Mouse (Mus musculus): ENCODE measurements around the gene Pex14. TPM values are rescaled to one million over a fixed set of nuclear protein-coding genes. Genes with fewer than 3 reads are reported as not detected.
A peak's percentile ranks its signal among the peaks of the same experiment; 100 is the strongest.

The Pex14 gene
- total RNA-seq, 2 experiments from 2014 or later: 49.3 to 50.4 TPM

DNA sequence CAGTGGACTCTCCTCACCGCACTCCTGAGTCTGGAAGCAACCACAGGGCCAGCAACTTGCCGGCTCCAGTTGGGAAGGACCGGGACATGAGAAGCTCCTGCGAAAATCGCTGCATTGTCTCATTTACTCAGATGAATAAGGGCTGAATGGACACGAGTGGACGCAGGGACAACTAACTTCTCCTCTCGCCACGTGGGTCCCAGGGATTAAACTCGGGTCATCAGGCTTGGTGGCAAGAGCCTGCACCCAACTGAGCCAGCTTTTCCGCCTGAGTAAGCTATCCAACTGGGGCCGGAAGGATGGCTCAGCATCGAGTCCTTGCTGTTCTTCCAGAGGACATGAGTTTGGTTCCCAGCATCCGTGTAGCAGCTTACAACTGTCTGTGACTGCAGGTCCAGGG, 126.3 kb downstream of the Pex14 start:
- H3K27ac ChIP-seq: no peak overlapping the region
- TF ChIP-seq CTCF (IDR thresholded peaks at IDR 0.05): no peak
- intact Hi-C loops (cut with DNase I): no loop called here
- no peak for DNase-seq (ENCODE audit: extremely low spot score in 1 of 2, low spot score in 2 of 2)
- no peak overlapping the region for H3K4me3 ChIP-seq

GRCm38 (mm10) chr4:148972707-148973106, 127.0 kb downstream of the Pex14 start:
- DNase-seq (ENCODE audit: extremely low spot score in 1 of 2, low spot score in 2 of 2): no peak
- no peak for TF ChIP-seq CTCF (IDR thresholded peaks at IDR 0.05)
- Histone ChIP-seq H3K27ac (no peak overlapping the region), H3K4me3 (no peak overlapping the region)
- intact Hi-C loops (cut with DNase I): no loop called here

DNA sequence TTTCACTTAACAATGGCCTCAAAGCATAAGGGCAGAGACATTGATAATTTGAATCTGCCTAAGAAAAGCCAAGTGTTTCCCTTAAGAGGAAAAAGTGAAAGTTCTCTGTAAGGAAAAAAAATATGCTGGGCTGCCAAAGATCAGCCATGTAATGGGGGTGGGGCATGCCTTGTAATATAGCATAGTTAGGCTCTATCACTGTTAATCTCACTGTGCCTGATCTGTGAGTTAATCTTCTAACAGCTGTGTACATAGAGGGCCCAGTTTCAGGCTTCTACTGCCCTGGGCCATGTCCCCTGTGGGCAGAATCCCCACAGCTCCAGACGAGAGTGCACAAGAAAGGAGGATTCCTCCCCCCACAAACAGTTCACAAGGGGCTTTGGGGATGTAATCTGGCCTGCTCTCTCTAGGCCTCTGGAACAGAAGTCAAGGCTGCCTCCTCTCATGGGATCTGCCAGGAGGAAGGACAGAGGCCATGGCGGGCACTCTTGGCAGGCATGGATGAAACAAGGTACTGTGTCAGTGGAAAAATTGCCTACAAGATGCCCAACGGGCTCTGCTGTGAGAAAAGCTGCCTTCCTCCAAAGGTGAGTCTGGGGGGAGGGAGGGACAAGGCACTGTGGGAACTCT, 127.9 kb downstream of the Pex14 start:
- DNase-seq (ENCODE audit: extremely low spot score in 1 of 2, low spot score in 2 of 2): no peak
- no peak for TF ChIP-seq CTCF (IDR thresholded peaks at IDR 0.05)
- H3K4me3 ChIP-seq: no peak overlapping the region
- intact Hi-C loops (cut with DNase I): no loop called here
- no peak overlapping the region for H3K27ac ChIP-seq

DNA sequence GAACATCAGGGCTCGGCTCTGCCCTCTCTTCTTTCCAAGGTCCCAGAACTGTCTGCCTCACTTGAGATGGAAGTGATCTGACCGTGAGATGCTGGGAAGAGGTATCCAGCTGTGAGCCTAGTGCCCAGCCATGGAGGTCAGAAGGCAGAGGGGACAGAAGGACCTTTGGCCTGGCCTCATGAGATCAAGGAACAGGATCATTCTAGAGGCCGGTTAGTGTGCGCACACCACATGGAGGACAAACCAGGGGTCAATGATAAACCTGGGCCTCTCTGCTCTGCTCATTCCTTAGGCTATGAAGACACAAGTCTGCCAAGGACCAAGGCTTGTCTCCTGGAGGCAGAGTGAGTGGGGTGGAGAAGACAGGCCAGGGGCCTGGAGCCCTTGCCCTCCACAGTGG, 128.9 kb downstream of the Pex14 start:
- H3K4me3 ChIP-seq: no peak overlapping the region
- DNase-seq (ENCODE audit: extremely low spot score in 1 of 2, low spot score in 2 of 2): no peak
- TF ChIP-seq CTCF (IDR thresholded peaks at IDR 0.05): no peak
- intact Hi-C loops (cut with DNase I): no loop called here
- no peak overlapping the region for H3K27ac ChIP-seq

DNA sequence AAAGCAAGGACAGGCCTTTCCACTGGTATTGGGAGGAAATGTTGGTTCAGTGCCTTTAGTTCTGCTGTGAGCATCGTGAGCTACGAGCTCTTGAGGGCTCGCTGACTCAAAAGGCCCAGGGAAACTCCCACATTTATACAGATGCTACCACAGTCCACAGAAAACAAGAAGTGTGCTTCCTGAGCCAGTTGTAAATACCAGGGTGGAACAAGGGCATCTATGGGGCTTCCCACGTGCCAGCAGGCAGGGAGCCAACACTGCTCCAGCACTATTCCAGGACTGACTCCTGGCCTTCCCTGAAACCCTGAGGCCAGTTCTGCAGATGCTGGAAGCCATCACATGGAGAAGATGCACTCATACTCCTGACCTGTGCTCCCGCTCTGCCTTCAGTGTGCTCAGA, 130.1 kb downstream of the Pex14 start:
- intact Hi-C loops (cut with DNase I): no loop called here

DNA sequence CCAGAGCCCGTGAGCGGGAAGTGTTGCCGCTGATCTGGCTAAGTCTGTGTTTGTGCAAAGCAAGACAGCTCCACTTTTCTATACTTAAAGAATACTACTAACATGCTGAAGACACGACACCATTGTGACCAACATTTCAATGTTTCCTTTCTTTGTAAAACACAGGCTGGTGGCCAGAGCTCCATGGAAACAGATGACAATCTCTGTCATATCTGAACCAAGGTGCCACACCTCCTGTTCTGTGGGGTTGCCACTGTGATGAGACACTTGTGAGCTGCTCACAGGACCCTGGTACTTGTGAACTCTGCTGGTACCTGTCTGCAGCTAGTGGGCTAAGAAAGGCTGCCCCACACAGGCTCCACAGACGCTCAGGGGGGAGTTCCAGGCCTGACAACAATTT, 130.8 kb downstream of the Pex14 start:
- Histone ChIP-seq H3K4me3 (no peak overlapping the region), H3K27ac (no peak overlapping the region)
- TF ChIP-seq CTCF (IDR thresholded peaks at IDR 0.05): no peak
- intact Hi-C loops (cut with DNase I): no loop called here
- DNase-seq (ENCODE audit: extremely low spot score in 1 of 2, low spot score in 2 of 2): no peak

More for the DNA sequence above, 130.1 kb downstream of the Pex14 start:
- no peak overlapping the region for H3K27ac ChIP-seq
- no peak overlapping the region for H3K4me3 ChIP-seq
- no peak for DNase-seq (ENCODE audit: extremely low spot score in 1 of 2, low spot score in 2 of 2)
- no peak for TF ChIP-seq CTCF (IDR thresholded peaks at IDR 0.05)

DNA sequence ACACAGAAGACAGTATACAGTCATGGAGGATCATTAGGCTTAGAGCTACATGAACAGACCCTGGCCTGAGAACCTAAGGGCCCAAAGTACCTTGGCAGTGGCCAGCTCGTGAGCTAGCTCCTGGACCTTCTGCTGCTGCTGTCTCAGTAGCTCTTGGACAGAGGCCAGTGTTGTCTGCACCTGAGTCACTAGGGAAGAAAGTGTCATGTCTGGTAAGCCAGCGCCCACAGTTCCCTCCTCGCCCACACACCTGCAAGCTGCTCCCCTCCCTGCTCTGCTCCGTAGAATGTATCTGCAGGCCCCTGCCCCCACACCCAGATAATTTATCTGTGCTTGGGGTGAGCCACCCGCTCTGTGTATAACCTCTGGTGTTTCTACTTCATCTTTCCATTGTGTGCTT, 133.5 kb downstream of the Pex14 start:
- peak in 1 of 2 experiments; percentile 54 for DNase-seq (ENCODE audit: extremely low spot score in 1 of 2, low spot score in 2 of 2)
- intact Hi-C loops (cut with DNase I): no loop called here
- TF ChIP-seq CTCF (IDR thresholded peaks at IDR 0.05): no peak

DNA sequence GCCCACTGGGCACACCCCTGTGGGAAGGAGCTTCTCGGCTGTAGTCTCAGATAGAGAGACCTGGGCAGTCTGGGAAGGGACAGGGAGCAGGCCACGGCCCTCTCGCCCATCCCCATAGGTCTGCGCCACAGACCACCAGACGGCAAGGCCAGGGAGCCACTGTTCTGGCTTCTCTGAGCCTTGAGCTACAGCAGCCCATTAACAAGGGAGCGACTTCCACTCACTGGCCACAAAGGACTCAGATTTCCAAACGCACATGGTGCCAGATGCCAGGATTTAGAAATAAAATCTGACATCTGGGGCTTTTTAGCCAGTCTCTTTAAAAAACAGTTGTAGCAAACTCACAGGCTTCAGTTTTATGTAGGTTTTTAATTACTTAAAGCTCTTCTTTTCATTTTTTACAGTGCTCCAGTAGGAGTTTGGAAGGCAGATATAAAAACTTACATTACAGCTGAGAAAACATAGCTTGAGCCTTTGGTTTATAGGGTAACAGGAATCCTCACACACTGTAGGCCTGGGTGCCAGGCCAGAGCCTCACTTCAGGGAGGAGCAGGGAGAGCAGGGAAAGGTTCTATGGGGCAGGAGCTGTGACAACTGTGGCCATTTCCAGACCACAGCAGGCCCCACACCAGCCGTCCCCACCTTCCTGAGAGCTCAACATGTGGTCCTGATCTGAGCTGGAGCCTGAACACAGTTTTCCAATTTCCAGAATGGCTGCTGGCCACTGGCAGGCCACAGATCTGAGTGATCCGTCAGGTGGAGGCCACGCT, 134.9 kb downstream of the Pex14 start:
- no peak for TF ChIP-seq CTCF (IDR thresholded peaks at IDR 0.05)
- Histone ChIP-seq H3K27ac (no peak overlapping the region), H3K4me3 (no peak overlapping the region)
- intact Hi-C loops (cut with DNase I): no loop called here
- DNase-seq (ENCODE audit: extremely low spot score in 1 of 2, low spot score in 2 of 2): no peak

More for the DNA sequence above, 133.5 kb downstream of the Pex14 start:
- Histone ChIP-seq H3K27ac (no peak overlapping the region), H3K4me3 (no peak overlapping the region)

DNA sequence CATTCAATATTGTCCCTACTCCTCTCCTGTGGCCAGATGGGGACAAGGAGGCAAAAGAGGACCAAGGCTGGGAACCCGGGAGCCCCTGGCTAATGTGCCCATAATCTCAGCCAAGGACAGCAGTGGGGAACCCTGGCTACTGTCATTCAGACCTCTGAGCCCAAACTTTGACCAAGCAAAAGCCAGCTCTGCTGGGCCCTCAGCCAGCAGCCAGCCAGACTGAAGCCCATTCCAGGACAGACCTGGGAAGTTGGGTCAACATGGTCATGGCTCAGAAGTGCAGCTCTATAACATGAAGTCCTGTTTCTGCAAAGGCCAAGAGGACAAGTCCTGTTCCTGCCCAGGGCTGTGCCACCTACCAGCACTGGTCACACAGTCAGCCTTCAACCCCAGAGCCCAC, 137.6 kb downstream of the Pex14 start:
- TF ChIP-seq CTCF (IDR thresholded peaks at IDR 0.05): no peak; the same call in 1 of the 2 replicates
- H3K4me3 ChIP-seq: no peak overlapping the region
- intact Hi-C loops (cut with DNase I): no loop called here
- no peak overlapping the region for H3K27ac ChIP-seq
- no peak for DNase-seq (ENCODE audit: extremely low spot score in 1 of 2, low spot score in 2 of 2)

GRCm38 (mm10) chr4:148961081-148961480, 138.6 kb downstream of the Pex14 start:
- Histone ChIP-seq H3K27ac (no peak overlapping the region), H3K4me3 (no peak overlapping the region)
- intact Hi-C loops (cut with DNase I): no loop called here
- no peak for DNase-seq (ENCODE audit: extremely low spot score in 1 of 2, low spot score in 2 of 2)
- no peak for TF ChIP-seq CTCF (IDR thresholded peaks at IDR 0.05)

GRCm38 (mm10) chr4:148960011-148960410, 139.7 kb downstream of the Pex14 start:
- DNase-seq (ENCODE audit: extremely low spot score in 1 of 2, low spot score in 2 of 2): no peak
- TF ChIP-seq CTCF (IDR thresholded peaks at IDR 0.05): no peak
- intact Hi-C loops (cut with DNase I): no loop called here
- Histone ChIP-seq H3K27ac (no peak overlapping the region), H3K4me3 (no peak overlapping the region)

DNA sequence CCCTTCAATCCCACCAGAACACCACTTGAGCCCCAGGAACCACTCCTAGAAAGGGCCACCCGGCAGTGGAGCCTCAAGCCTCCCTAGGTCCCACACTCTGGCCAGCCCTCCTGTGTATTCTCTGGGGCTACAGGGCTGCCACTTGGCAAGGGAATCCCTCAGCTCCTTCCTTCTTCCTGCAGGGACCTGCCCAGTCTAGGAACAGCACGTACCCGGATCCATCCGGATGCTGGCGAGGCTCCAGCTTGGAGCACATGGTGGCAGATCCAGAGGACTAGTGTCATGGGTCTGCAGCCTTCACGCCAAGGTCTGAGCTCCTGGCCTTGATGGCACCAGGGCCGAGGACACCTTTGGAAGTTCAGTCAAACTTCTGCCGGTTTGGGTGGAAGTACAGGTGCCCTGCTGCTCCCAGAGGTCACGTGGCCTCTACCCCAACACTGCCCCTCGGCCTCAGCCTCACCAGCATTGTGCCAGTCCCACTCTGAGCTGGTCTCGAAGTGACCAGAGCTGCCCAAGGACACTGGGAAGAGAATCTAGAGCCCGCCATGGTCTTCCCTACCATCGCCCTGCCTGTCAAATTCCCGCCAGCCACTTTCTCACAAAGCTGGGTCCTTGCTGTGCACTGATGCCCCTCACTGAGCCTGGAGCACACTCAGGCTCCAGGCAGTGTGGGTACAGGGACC, 144.4 kb downstream of the Pex14 start:
- intact Hi-C loops (cut with DNase I): no loop called here
- Histone ChIP-seq H3K27ac (no peak overlapping the region), H3K4me3 (no peak overlapping the region)
- no peak for DNase-seq (ENCODE audit: extremely low spot score in 1 of 2, low spot score in 2 of 2)
- no peak for TF ChIP-seq CTCF (IDR thresholded peaks at IDR 0.05)
